Mouse (Mus musculus): ENCODE results near the gene Rnaset2b. TPM values are rescaled to one million over a fixed set of nuclear protein-coding genes. Genes with fewer than 3 reads are reported as not detected.
"Not testable (repeated sequence)": the region's sequence is repeated elsewhere in the genome, so short reads cannot be mapped to it uniquely, and the experiment has no call there.

Rnaset2b gene
- polyA plus RNA-seq (2017; shearing (Covaris generic)), result 100 to 1,000 TPM; 368 to 401 TPM

DNA sequence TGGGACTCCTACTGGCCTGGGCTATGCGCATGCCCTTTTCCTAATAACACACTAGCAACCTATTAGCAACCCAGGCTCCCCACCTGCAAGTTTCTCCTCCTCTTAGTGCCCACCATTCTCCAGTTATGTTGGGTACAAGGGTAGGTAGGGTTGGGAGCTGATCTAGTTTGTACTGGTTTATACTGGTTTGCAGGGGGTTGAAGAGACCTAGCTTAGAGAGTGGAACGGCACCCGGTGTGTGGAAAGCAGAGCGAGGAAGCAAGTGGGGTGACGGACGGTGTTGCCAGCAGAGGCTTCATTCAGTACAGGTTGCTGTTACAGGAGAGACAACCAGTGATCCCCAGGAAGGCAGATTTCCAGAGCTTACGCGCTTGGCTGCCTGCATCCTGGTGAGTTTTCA, at the start of gene Rnaset2b:
Gene Rnaset2b (plus strand): TSS at position 301 of the 400 bp plus-strand sequence.
- ATAC-seq, result not testable (repeated sequence)

DNA sequence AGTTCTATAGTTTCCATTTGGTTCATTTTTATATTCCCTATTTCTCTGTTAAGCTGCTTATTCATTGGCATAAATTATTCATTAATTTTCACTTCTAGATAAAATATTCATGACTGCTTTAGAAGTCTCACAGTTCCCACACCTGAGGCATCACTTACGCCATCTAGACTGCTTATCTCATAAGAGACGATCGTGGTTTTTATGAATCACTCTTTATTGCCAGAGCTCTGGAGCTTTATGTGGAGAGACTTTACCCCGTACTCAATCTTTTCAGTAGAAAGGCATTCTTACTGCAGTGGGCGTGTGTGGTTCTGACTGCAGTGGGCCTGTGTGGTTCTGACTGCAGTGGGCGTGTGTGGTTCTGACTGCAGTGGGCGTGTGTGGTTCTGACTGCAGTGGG, 38.8 kb upstream of the Rnaset2b start:
- ATAC-seq, result not testable (repeated sequence)

DNA sequence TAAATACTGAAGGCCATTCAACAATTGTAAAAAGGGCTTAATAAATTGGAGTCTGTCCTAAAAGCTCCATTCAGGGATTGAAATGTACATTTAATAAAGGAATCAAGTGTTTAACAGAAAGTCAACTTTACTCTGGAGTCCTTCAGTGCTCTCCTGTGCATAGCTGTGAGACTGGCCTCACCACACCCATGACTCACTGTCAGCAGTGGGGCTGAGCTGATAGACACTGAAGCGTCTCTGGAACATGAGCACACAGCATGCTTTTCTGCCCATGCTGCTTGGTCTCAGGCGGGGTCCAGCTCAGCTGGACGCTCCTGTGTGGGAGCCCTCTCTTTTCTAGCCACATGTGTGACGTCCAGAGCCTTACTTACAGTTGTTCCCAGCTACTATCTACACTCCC, 27.9 kb upstream of the Rnaset2b start:
- not testable (repeated sequence) for ATAC-seq

DNA sequence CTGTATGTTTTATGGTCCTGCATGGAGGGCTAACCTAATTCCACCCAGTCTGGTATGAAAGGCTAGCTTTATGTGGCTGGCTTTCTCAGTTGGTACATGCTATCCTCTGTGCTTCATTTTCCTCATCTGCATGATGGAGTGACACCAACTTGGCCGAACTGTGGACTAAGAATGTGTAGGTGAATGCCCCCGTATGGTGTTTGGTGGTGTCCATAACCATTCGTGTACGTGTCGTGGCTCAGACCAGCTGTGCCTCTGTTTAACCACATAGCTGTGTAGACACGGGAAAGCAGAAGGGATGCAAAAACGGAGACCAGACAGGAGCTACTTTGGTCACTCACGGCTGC, 22.8 kb upstream of the Rnaset2b start:
- peak; percentile 1 for ATAC-seq

DNA sequence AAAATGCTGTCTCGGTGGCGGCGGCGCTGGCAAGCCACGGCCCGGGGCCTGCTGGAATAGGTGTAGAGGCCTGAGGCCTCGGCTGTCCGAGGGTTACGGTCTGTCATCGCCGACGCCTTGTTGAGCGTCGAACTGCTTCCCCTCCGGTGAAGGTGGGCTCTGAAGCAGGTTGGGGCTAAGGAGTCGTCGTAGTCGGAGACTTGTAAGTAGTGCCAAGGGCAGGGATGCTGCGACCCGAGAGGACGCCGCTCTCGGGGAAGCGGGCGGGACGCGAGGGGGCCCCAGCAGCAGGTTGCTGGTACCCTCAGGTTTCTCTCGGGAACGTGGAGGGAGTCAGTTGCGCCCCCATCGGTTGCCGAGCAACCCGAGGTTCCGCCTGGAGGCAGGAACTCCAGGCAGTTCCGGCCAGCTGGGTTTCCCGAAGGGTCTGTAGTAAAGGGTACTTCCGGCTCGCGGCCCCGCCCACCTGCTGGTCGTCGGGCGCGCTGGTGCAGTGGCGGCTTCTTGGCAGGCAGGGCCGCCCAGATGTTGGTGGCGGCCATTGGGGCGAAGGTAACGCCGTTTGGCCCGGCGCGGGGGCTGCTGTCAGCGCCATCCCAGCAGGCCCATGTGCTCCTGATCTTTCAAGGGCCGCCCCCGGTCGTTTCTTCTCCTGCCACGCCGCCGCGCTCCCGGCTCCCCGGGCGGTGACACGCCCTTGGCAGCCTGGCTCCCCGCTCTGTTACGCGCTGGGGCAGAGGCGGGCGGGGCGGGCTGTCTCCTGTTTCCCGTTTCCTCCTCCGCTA, 22.3 kb upstream of the Rnaset2b start, which contains the start of gene Rsph3b:
Gene Rsph3b (minus strand): TSS at position 699 of the 785 bp plus-strand sequence.
- ATAC-seq, result peak; percentile 69

DNA sequence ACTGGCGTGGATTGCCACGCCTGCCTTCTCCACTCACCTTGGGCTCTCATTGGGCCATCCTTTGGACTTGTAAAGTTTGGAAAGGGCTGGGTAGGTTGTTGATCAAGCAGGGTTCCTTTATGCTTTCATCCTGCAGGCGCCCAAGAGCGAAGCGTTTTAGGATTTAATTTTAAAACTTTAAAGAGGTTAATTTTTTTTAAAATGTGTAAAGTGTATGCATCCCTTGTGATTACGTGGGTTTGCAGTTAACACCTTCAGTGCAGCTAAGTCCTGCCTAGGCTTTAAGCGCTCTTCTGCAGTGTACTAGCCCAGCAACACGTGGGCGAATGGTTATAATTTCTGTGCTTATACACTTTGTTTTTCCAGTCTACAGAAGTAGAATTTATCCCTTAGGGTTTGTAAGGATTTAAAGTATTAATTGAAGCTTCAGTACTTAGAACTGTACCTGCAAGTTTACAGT, 21.6 kb upstream of the Rnaset2b start:
- peak; percentile 19 for ATAC-seq

DNA sequence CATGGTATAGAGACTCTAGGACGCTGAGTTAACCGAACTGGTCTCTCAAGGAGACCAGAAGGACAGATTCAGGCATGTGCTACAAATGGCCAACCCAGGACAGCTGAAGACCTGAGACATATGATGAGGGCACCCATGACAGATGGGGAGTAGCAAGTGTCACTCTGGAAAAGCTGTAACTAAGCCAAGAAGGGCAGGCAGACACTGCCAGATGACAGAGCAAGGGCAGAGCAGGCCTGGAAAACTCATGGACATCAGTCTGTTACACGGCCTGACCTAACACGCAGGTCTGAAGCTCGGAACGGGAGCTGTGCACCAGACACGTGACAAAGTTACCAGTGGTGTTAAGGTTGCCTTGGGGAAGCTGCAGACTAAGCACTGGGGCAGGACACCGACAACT, 11.6 kb upstream of the Rnaset2b start:
- not testable (repeated sequence) for ATAC-seq

DNA sequence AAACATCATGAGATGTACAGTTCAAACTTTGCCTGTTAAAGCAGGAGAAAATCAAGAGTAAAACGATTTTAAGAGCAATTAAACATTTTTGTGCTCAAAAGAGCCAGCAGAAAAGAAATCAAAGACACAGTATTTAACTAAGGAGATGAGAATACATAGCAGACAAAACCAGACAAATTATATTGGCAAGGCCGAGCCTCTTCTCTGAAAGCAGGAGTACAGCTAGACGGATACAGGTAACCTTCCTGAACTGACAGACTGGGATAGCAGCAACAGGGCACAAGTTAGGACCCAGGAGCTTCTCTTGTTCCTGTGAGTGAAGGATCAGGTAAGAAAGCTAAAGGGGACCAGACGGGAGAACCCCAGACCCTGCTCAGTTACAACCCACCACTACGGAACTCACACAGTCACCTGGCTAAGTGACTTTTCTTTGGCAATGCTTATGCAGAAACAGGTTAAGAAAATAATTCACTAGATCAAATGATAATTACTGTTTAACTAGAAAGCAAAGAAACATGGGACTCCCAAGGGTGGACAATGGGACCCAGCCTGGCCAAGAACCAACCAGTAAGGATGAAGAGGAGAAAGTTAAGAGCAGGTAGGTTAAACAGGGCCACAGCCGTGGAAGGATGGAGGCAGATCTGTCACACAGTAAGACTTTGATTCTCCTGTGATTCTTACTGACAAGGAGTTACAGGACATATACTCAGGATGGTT, 10.7 kb upstream of the Rnaset2b start:
- not testable (repeated sequence) for ATAC-seq

DNA sequence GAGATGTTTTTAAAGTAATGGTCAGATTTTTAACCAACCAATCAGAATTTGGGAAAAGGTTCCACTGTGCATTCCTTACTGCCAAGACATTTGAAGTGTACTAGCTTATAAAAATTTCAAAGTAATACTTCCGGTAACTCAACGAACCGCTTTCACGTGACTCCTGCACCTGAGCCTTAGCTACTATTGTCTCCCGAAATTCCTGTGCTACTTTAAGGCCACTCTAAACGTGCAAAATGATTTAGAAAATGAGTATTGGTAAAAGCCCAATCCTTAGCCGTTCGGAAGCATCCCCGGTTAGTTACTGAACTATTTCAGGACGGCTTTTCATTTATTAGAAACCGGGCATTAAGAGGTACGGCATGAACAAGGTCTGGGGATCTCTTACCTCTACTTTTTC, 10.1 kb upstream of the Rnaset2b start:
- ATAC-seq, result not testable (repeated sequence)

DNA sequence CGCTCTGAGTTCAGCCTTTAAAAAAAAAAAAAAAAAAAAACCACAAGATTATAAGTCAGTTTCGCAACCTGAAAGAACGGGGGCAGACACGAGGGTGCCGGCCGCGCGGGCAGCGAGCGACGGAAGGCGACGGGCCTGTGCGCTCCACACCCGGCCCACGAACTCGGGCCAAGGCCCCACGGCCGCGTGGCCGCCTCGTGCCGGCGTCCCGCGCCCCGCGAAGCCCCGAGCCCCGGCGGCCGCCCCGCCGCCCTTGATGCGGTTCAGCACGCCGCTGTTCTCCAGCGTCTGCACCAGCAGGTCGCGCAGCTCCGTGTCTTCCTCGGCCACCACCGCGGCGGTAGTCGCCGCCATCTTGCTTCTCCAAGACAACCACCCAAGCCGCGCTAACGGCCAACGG, 9.7 kb upstream of the Rnaset2b start, which contains the start of gene Tagap1:
Gene Tagap1 (minus strand): TSS at position 381 of the 400 bp plus-strand sequence.
- ATAC-seq, result peak; percentile 1

DNA sequence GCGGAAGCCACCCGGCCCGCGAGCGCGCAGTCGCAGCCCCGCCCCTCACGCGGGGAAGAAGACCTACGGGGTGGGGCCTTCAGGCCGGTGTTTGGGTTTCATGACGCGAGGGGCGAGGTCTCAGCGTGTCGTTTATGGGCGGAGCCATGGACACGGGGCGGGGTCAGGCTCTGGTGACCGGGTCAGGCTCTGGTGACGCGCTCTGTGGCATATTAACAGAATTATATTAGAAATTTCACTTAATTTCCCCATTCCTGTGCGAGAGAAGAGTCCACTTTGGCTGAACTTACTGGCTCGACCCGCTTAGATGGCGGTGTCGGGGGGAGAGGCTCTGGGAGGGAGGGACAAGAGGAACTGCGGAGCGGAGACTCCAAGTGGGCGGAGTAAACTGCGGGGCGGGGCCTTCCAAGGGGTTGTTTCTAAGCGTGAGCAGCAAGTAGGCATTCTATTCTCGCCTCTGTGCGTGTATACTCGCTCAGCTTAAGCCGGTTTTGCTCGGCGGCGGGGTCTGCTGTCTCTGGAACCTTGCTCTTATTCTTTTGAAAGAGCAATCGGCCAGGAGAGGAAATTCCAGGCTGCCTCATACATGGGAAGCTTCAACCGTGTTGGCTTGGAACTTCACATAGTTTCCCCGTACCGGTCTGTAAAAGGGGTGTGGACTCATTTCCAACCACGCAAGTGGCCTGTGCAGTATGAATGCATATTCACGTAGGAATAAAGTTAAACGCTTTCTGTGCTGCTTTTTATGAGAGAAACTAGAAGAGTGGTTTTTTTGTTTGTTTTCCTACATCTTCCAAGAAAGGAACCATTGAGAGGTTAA, 9.0 kb upstream of the Rnaset2b start:
- ATAC-seq, result peak; percentile 85

DNA sequence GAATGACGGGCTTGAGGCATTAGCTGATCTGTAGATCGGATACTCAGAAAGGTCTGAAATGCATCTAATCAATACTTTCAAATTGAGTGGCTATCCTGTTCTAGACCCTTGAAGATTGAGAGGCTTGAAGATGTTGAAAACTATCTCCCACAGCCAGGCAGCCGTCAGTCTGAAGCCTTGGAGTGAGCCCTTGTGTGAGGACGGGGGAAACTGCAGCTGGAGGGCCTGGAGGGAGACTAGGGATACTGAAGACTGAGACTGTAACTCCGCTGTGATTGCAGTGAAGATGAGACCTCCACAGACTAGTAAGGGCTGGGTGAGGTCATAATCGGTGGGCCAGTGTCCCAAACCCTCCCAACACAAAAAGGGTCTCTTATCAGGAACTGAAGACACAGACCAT, 8.1 kb upstream of the Rnaset2b start:
- ATAC-seq, result not testable (repeated sequence)

DNA sequence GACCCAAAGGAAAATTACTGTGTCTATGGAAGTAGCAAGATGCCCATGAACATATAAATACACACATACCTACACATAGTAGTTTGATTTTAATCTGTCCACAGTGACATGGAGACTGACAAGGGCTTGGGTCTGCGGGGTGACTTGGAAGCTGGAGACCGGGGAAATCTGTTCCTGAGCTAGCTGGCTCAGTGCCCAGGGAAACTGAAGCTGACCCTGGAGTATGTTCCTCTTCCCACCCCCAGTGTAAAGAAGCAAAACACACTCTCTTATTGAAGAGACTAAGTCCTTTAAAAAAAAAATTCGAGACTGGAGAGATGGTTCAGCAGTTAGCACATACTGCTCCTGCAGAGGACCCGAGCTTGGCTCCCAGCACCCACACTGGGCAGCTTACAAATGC, 7.5 kb upstream of the Rnaset2b start:
- not testable (repeated sequence) for ATAC-seq

DNA sequence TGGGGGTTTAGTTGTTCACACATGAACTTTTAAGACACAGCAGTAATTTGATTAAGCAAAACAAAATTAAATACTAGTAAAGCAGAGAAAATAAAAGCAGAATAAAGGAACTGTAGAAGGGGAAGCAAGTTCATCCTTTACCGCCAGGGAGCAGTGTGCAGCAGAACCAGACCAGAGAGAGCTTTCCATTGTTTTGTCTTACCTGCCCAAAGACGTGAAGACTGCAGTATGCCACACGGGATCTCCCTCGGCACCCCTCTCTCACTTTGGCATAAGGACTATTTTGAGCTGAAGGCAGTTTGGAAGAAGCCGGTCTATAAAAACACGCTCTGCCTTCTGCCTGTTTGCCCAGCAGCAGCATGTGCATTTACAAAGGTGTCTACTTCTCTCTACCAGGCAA, 5.1 kb upstream of the Rnaset2b start:
- not testable (repeated sequence) for ATAC-seq

DNA sequence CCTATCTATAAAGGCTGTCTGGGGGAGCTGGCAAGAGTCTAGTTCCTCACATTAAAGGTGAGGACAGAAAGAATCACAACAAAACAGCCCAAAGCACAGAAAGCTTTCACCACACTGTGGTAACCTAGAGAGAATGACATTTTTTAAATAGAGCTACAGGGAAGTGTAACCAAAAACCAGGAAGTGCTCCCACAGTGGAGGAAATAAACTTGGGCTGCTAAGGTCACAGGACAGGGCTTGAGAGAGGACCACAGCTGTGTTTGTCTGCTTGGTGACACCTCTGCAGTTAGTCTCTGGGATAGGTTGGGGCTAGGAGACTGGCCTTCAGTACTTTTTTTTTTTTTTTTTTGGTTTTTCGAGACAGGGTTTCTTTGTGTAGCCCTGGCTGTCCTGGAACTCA, 2.8 kb upstream of the Rnaset2b start:
- ATAC-seq, result not testable (repeated sequence)

DNA sequence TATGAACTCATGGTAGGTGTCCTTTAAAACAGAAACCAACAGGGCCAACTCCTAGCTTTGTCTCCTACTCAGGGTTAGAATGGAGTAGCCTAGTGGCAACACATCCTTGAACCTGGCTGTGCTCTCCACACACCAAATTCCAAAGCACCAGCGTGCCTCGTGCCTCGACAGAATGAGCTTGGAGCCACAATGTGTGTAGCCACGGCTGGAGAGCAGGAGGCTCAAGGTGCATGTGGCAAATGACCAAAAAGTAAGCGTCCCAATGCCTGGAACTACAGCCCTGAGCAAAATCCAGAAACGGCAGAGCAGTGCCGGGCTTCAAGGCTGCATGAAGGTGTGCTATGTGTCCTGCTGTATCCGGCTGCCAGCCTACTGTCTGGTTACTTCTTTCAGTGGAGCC, 804 bp downstream of the Rnaset2b start:
- not testable (repeated sequence) for ATAC-seq

DNA sequence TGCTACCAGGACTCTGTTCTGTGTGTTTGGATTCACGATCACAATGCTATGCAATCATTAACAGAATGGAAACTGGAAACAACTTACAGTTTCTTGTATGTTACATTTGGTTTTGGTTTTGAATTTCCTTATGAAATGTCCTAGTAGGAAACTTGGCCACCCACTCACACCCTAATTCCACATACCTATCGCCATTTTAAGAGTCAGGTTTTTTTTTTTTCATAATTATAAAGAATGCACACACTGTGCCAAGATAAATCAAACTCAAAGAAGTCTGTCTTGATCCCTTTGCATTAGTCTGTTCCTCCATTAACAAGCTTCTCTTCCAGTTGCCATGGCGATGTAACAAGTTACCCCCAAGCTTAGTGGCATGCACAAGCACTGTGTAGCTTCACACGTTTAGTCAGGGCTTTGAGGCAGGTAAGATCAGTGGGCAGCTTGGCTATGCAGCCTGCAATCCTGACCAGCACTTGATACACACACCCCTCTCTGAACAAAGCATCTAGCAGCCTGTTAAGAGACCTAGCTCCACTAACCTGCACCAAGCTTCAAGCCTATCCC, 2.5 kb downstream of the Rnaset2b start:
- not testable (repeated sequence) for ATAC-seq

DNA sequence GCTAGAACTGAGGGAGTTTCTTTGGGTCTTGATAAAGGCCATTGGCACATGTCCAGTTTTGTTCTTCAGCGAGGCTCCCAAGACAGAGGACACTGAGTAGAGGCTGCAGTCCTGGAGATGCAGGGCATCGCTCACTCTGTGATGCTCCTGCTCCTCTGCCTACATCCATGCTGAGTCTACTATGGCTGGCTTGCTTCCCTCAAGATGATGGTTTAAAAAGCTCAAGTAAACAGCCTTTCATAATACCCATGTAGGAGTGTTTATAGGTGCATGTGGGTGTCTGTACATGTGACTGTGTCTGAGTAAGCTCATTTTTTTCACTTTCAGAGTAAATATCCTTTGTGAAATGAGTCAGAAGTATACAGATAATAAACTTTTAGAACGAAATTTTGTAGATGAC, 4.6 kb downstream of the Rnaset2b start:
- not testable (repeated sequence) for ATAC-seq

DNA sequence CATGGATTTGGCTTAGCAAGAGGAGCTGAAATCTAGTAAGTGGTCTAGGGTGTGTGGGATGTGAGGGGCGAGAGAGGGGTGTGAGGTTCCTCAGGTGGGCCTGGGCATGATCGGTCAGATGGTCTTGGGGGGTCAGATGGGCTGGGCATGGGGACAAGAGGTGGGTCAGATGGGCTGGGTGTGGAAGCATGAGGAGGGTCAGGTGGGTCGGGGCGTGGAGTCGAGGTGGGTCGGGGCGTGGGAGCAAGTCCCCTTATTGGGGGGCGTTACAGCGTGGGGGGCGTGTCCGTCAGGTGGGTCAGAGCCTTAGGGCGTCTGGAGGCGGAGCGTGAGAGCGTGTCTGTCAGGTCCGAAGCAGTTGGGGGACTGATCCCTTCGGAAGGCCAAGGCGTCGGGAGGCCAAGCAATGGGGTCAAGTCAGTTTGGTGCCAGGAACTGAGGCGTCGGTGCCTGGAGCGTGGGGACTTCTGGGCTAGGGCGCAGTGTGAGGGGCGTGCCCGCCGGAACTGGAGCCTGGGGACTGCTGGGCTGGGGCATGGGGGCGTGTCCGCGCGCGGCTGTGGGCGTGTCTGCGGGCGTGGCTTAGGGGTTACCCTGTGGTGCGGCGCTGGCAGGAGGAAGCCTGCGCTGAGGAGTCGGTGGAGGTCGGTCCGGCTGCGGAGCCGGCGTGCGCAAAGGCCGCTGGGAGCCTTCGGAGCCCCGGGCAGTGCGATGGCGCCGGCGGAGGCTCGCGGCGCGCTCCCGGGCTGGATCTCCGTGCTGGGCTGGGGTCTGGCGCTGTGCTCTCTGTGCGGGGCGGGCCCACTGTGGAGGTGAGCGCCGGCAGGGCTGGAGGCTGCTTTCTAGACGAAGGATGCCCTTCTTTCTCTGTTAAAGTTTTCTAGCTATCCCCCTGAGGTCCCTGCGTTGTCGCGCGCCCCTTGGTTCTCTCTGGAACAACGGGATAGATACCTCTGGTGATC, 8.1 kb downstream of the Rnaset2b start, which contains the start of gene Gm49721:
Gene Gm49721 (plus strand): TSS at position 618 of the 962 bp plus-strand sequence.
- ATAC-seq, result peak; percentile 97

DNA sequence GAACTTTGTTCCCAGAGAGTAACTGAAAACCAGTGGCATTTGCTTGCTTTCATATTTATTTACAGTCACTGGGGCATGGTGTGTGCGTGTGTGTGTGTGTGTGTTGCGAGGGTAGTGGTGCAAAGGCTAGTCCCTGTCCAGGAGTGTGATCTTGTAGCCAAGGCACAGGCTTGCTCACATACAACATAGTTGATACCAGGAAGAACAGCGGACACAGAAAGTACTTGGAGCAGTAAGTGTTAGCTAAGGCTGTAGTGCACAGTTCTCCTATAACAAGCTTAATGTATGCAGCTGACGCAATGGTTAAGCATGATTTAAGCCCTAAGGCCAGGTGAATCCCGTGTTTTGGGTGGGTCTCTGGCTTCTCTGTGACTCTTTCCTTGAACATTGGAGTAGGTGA, 8.9 kb downstream of the Rnaset2b start:
- not testable (repeated sequence) for ATAC-seq

DNA sequence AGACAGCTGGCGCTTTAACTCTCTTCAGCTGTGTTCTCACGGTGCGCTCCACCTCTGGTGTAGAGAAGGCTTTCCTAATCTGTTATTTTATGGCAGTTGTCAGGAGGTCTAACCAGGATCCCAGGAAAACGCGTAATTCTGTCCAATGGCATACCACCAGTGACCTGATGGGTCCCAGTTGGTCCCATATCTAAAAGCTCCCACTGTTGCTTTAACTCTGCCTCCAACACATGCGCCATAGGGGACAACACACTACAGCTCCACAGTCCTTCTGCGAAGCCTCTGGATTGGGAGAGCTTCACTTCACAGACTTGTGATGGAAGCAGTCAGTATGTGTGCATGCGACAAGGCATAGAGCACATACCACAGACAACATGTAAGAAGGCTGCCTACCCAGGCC, 9.7 kb downstream of the Rnaset2b start:
- ATAC-seq, result not testable (repeated sequence)
